Mouse (Mus musculus) cerebellum, postnatal 4 days (tissue): ENCODE results near the gene Osbpl9.

Experiments used
- DNase-seq, 2 experiments: peaks; one replicate each; pipeline ENCODE4 v3.0.0; 2022; ENCODE audit warnings: low spot score in 2 of 2, mixed read lengths in 1 of 2

Osbpl9 gene

GRCm38 (mm10) chr4:109042739-109043138 lies 159.3 kb downstream of the Osbpl9 start:
- DNase-seq, result no peak

- DNase-seq, result peak; percentile 40 to 69
These were observed 165.7 kb downstream of the Osbpl9 start for GRCm38 (mm10) chr4:109036327-109036726.

GRCm38 (mm10) chr4:109030266-109030665 lies 171.8 kb downstream of the Osbpl9 start:
- DNase-seq, result no peak

GRCm38 (mm10) chr4:109029857-109030256 lies 172.2 kb downstream of the Osbpl9 start:
- no peak for DNase-seq

- DNase-seq, result no peak
These were observed 175.5 kb downstream of the Osbpl9 start for GRCm38 (mm10) chr4:109026543-109026942.

- DNase-seq, result no peak
These were observed 177.0 kb downstream of the Osbpl9 start for GRCm38 (mm10) chr4:109025061-109025460.

GRCm38 (mm10) chr4:109021976-109022375 lies 180.1 kb downstream of the Osbpl9 start:
- DNase-seq, result no peak

- DNase-seq, result no peak
These were observed 182.8 kb downstream of the Osbpl9 start for GRCm38 (mm10) chr4:109019301-109019700.

GRCm38 (mm10) chr4:109017441-109017840 lies 184.6 kb downstream of the Osbpl9 start:
- DNase-seq, result no peak

GRCm38 (mm10) chr4:109014091-109014490 lies 188.0 kb downstream of the Osbpl9 start:
- no peak for DNase-seq
